Mouse (Mus musculus): Measurements from ENCODE around the gene Lmod3. TPM values are rescaled to one million over a fixed set of nuclear protein-coding genes. Genes with fewer than 3 reads are reported as not detected.
"Not testable (repeated sequence)": the region's sequence is repeated elsewhere in the genome, so short reads cannot be mapped to it uniquely, and the experiment has no call there.

Gene Lmod3
- total RNA-seq, 2 experiments from 2014 or later, result not detected

DNA sequence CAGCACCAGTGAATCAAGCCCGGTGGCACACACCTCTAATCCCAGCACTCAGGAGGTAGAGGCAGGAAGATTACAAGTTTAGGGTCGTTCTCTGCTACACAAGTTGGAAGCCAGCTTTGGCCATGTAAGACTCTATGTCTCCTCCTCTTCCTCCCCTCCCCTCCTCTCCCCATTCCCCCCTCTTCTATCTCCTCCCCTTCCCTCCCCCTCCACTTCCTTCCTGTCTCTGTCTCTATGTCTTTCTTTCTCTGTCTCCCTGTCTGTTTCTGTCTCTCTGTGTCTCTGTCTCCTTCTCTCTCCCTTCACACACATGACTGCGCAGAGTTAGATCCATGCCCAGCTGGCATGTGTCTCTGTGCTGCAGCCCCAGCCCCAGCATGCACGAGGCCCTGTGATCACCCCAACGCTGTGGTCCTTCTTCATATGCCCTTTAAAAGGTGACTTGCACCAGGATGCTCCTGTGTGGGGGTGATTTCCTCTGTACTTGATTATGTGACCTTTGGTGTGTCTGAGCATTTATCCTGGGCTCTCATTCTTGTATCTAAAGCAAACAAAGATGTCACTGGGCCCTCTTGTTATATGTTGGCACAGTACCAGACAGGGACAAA is 24.4 kb upstream of the Lmod3 start:
- DNase-seq (ENCODE audit: extremely low spot score in 1 of 2, low spot score in 1 of 2), result no peak

DNA sequence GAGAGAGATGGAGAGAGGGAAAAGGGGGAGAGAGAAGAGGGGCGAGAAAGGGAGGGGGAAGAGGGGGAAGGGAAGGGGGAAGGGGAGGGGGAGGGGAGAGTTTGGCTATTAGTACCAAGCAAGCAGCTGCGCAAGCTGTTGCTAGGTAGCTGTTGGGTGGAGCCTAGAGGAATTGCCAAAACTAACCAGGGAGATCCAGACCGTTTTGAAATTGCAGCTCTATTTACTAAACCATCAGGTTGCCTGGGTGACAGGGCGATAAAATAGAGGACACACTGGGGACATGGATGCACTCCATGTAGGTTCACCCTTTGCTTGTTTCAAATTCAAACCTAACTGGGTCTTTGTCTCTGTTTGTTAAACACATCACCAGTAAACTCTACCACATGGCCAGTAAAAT is 23.8 kb upstream of the Lmod3 start:
- no peak for DNase-seq (ENCODE audit: extremely low spot score in 1 of 2, low spot score in 1 of 2)

DNA sequence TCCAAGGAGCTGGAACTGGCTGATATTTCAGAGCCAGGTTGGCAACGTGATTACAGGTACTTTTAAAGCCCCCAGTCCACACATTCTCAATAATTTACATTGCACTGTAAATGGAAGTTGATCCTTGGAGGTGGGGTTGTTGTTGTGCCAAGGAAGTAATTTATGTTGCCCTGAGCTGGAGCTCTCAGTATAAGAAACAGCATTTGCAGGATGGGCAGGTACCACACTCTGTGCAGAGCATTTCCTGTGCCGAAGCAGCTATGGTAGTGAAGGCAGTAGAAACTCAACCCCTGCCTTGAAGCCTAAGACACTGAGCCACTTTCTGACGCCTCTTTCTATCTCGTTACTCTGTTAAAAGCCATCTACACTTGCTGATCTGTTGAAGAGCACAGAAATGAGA is 23.2 kb upstream of the Lmod3 start:
- no peak for DNase-seq (ENCODE audit: extremely low spot score in 1 of 2, low spot score in 1 of 2)

DNA sequence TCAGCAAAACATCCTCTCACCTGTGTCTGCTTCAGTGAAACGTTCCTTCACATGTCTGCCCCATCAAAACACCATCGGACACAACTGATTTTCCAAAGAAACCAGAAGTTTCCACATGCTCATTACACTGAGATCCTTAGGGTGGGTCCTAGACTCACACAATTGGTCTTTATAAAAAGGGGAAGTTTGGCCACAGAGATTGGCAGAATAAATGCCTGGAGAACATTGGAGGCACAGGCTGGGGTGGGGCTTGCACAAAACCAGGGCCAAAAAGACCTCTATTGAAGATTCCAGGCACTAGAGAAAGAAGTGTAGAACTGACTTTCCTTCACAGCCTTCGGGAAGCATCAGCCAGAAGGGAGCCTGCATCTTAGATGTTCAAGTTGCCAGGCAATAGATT is 21.2 kb upstream of the Lmod3 start:
- no peak for DNase-seq (ENCODE audit: extremely low spot score in 1 of 2, low spot score in 1 of 2)

DNA sequence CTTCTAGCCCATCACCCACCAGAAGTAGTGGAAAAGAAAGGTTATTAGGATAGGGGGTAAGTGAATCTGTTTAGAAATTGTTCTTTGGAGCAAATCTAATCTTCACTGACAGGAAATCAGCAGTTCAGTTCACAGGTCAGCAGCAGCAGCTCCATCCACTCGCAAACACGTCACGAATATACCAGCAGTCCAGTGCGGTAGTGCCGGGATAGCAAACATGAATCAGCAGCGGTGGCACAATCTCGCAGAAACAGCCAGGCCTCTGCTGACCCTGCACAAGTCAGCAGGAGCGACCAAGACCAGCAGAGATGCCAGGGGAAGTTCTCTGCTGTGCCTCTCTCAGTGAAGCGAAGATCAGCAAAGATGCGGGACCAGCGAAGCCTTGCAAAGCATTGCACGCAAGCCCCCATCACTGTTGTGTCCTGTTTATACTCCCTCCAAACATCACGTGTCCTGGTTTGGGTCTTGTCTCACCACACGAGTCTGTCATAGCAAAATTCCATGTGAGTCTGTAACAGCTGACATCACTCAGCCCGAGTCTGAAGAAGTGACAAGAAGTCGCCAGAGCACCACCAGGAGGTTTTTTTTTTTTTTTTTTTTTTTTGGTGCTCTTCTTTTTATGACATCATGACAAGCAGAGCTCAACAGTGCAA is 20.6 kb upstream of the Lmod3 start:
- no peak for DNase-seq (ENCODE audit: extremely low spot score in 1 of 2, low spot score in 1 of 2)

DNA sequence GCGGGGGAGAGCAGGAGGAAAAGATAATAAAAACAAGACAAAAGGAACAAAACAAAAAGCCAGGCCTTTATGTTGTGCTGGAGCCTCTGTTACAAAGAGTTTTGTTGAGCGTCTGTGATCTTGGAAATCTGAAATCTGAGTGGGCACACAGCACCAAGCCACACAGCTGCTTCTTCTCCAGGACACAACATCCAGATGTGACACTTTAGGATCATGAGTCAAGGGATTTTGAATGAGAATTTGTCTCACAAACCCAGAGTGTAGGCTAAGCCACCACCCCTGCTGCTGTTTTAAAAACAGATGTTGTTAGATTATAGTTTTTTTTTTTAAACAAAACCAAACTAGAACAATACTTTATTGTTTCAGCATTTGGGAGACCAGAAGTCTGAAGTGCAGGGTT is 19.8 kb upstream of the Lmod3 start:
- DNase-seq (ENCODE audit: extremely low spot score in 1 of 2, low spot score in 1 of 2), result no peak

DNA sequence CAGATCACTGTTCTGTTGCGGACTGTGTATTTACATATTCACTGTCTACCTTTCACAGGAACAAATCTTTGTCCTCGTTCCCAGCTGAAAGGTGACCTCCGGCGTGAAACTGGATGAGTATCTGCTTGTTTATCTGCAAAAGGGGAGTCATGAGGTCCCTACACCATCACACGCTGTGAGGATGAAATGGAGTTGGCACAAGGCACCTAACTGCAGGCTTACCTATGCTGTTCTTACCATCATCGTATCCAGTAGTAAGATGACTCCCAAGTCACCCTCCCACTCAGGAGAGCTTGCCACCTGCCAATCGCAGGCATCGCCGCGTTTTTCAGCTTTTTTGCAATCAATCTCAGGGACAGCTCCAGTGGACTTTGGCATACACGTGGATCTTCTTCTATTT is 17.0 kb upstream of the Lmod3 start:
- no peak for DNase-seq (ENCODE audit: extremely low spot score in 1 of 2, low spot score in 1 of 2)

DNA sequence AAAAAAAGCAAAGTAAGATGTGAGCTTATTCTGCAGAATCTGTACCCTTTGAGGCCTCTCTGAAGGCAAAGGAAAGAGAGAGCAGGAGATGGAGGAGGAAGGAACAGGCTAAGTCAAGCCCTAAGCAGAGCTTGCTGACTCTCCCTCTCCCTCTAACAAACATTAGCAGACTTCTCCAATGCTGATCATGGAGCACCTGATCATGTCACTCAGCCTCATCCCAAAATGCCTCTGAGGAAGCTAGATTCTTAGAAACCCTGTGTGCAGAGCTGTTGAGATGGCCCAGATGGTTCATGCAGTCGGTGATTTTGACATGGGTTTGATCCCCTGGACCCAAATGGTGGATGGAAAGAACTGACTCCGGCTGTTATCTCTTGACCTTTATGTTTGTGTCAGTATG is 14.6 kb upstream of the Lmod3 start:
- no peak for DNase-seq (ENCODE audit: extremely low spot score in 1 of 2, low spot score in 1 of 2)

DNA sequence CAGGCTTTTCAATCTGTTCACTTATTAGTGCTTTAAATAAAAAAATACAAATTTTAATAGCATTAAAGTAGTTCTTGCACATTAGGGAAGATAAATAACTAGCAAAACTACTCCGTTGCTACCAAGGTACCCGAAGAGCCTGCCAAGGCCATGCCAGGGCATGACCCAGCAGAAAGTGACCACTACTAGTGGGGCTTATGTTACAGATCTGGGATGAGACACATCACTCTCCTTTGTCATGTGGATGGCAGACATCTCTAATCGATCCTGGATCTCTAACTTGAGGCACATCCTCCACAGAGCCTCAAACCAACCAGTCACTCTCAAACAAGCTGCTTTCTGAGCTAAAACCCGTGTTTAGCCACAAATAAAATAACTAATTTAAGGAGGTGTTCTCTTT is 14.1 kb upstream of the Lmod3 start:
- DNase-seq (ENCODE audit: extremely low spot score in 1 of 2, low spot score in 1 of 2), result no peak

DNA sequence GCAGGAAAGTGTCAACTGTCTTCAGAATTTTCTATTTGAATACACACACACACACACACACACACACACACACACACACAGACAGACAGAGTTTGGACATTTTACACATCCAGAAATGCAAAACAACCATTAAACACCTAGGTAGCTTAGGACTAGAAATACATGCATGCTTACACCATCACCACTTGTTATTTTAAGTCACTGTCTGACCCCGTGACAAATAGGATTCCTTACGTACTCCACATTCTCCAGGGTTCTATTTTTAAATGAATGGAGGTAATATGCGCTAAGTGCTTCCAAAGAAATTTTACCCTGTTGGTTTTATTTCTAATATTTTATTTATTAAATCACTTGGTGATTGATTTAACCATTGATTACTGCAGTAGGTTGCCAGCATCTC is 13.1 kb upstream of the Lmod3 start:
- DNase-seq (ENCODE audit: extremely low spot score in 1 of 2, low spot score in 1 of 2), result no peak

DNA sequence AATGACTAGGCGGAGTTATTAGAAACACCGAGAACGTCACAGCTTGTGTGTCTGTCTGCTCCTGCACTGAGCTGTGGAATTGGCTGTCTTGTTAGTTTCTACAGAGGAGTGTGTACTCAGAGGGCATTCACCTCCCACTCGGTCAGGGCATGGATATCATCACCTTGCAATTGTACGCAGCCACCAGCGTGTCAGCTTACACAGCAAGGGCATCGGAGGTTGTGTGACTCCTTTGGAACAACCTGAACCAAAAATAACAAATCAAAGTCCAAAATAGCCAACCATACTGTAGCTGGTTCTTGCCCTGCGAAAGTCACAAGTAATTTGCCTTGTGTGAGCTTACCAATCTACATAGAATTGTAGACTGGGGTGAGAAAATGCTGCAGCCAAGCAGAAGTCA is 12.7 kb upstream of the Lmod3 start:
- DNase-seq (ENCODE audit: extremely low spot score in 1 of 2, low spot score in 1 of 2), result no peak

DNA sequence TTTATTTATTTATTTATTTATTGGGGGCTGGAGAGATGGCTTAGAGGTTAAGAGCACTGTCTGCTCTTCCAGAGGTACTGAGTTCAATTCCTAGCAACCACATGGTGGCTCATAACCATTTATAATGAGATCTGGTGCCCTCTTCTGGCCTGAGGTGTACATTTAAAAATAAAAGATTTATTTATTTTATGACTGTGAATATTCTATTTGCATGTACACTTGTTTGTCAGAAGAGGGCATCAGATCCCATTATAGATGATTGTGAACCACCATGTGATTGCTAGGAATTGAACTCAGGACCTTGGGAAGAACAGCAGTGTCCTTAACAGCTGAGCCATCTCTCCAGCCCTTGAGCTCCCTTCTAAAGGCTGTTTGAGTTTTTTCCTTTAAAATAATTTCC is 11.2 kb upstream of the Lmod3 start:
- not testable (repeated sequence) for DNase-seq (ENCODE audit: extremely low spot score in 1 of 2, low spot score in 1 of 2)

DNA sequence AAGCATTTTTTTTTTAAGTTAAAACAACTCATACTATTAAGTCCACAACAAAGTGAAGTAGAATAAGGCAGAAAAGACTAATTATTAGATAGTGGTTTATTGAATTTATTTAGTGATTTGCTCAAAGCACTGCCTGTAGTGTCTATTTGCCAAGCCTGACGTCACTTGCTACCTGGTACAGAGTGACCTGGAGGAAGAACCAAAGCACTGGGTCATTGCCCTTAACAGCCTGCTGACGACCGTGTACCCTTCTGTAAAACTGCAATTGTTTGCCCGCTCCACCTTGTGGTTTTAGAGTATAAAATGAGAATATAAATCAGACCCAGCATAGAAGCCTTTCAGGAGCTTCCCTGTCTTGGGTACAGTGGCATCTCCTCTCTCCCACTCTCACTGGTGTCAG is 9.7 kb upstream of the Lmod3 start:
- DNase-seq (ENCODE audit: extremely low spot score in 1 of 2, low spot score in 1 of 2), result no peak

DNA sequence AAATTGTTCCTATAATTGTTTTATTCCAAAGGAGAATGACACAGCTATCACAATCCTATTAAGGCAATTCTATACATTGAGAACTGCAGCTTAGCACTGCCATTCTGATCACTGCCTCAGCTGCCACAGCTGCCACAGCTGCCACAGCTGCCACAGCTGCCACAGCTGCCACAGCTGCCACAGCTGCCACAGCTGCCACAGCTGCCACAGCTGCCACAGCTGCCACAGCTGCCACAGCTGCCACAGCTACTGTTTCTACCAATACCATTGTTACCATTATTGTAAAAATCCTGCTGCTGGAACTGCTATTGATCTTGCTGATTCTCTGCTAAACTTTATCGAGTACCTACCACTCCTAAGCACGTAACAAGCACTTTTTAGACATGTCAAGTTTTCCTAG is 7.4 kb upstream of the Lmod3 start:
- DNase-seq (ENCODE audit: extremely low spot score in 1 of 2, low spot score in 1 of 2), result not testable (repeated sequence)

DNA sequence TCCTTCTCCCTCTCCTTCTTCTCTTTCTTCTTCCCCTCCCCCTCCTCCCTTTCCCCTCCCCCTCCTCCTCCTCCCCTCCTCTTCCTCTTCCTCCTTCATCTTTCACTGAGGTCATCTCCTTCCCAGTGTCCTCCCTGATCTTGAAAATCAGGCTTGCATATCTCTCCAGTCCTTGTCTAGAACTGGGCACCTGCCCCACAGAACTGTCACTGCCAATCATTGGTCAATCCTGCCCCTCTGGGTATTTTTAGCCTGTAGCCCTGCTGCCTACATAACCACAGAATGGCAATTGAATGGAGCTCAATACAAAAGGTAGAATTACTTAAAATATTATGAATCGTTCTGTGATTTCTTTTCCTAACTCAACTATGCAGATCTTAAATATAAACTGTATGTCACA is 5.9 kb upstream of the Lmod3 start:
- no peak for DNase-seq (ENCODE audit: extremely low spot score in 1 of 2, low spot score in 1 of 2)

DNA sequence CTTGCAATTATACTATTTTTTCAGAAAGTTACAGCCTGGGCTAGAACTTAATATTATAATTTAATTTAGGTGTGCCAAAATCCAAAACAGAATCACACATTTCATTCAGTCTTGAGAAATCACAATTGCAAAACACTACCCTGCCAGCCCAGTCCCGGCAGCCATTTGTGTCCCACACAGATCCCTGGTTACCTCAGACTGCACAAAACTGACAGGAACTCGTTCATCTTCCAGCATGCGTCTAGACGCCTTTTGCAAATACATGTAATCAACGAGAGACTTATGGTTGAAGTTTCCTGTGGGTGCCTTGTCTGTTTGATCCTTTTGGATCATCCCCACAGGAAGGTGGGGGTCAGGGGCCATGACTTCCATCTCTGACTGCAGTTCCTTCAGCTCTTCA is 473 bp downstream of the Lmod3 start:
- DNase-seq (ENCODE audit: extremely low spot score in 1 of 2, low spot score in 1 of 2), result no peak

DNA sequence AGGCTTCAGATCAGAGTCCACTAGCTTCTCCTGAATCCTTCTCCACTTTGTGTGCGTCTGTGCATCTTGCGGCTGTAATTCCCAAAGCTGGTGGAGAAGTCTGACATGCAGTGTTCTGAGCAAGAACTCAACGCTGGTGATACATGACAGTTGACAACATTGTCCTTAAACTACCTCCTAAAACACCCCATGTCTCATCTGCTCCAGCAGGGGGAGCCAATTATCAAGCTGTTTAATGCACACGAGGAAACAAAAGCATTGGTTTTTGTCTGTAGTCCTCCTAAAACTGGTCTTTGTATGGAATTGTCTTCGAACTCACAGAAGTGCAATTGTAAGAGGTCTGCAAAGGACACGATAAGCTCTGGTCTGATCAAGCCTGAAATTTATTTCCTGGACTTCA is 1.6 kb downstream of the Lmod3 start:
- DNase-seq (ENCODE audit: extremely low spot score in 1 of 2, low spot score in 1 of 2), result peak in 1 of 2 experiments; percentile 58

DNA sequence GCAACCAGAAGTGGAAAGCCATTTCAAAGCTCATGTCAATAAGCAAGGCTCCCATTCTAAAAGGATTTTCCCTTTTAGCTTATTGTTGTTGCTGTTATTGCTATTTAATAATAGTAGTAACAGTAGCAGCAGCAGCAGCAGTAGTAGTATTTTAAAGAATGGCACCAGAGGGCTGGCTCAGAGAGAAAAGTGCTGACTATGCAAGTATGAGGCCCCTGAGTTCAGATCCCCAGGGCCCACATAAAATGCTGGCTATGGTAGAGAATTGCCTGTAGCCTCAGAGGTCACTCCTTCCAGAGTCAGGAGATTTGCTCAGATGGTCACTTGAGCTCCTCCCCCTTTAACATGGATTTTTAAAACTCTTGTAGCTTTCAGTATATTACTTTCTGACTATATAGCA is 7.4 kb downstream of the Lmod3 start:
- DNase-seq (ENCODE audit: extremely low spot score in 1 of 2, low spot score in 1 of 2), result no peak

DNA sequence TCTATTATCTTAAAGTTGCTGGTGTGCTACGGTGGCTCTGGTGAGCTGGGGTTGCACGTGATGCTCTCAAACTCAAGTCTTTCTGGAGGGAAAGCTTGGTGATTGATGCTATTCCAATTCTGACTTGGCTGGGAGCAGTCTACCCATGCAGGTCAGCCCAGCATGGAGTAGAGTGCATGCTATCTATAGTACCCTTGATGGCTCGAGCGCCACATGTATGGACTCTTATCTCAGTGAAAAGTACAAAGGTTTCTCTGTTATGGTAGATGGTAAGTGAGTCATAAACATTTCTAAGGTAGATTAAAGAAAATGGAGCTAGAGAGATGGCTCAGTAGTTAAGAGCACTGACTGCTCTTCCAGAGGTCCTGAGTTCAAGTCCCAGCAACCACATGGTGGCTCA is 10.0 kb downstream of the Lmod3 start:
- DNase-seq (ENCODE audit: extremely low spot score in 1 of 2, low spot score in 1 of 2), result no peak

DNA sequence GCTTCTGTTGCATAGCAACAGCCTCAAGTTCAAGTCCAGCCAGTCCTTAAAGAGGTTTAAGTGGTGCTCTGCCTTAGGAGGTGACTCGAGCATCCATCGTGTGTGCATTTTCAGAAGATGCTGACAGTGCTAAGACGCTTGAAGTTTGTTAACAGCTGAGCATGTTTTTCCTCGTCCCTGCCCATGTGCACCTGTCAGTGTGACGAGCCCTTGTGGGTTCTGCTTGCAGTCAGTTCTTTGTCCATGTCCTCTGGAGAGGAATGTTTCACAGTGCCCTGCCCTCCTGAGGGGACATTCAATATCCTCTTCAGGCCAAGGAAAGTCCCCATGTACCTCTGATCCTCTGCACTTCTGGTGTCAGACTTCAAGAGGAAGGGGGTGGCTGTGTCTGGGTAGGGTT is 12.5 kb downstream of the Lmod3 start:
- DNase-seq (ENCODE audit: extremely low spot score in 1 of 2, low spot score in 1 of 2), result no peak

DNA sequence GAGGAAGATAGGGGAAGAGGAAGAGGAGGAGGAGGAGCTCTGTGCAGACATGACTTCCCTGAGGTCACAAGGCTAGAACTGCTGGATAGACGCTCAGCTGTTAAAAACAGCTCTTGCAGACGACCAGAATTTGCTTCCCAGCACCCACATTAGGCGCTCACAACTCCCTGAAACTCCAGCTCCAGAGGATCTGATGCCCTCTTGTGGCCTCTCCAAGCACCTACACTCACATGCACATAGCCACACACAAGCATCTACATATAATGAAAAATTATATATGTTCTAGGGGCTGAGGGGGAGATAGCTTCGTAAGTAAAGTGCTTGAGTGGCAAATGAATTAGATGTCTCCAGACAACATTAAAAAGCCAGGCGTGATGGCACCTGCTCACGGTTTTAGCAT is 13.2 kb downstream of the Lmod3 start:
- DNase-seq (ENCODE audit: extremely low spot score in 1 of 2, low spot score in 1 of 2), result no peak

DNA sequence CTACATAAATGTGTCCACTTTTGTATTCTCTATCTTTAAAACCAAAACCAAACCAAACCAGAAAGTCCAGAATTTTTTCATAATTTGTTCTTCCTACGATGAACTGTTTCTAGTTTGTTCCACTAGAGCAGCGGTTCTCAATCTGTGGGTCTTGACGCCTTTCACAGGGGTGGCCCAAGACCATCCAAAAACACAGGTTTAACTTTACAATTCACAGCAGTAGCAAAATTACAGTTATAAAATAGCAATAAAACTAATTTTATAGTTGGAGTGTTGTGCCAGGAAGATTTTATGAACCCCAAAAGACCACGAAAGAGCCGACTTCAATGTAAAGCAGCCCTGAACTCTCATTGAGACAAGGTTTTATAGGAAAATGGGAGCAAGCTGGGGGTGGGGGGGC is 16.5 kb downstream of the Lmod3 start:
- DNase-seq (ENCODE audit: extremely low spot score in 1 of 2, low spot score in 1 of 2), result no peak

Measured in layer of hippocampus, postnatal 25 days (tissue).